Mouse (Mus musculus) heart, postnatal 4 days (tissue): ENCODE results near the gene Prps2. TPM values are rescaled to one million over a fixed set of nuclear protein-coding genes. Genes with fewer than 3 reads are reported as not detected.
"Not testable (repeated sequence)": the region's sequence is repeated elsewhere in the genome, so short reads cannot be mapped to it uniquely, and the experiment has no call there.

Experiments used
- DNase-seq: peaks from one replicate; pipeline ENCODE4 v3.0.0; 2021
- total RNA-seq, 2 experiments: library from RNA; stranded (reverse); gene quantifications; 2 replicates each; pipeline ENCODE4 v1.2.3; 2021

Prps2 gene
- total RNA-seq = 10 to 100 TPM; 24.9 to 29.2 TPM

- peak; percentile 30 for DNase-seq
Measured at GRCm38 (mm10) chrX:167382047-167382853, at the start of gene Prps2. Gene Prps2 (minus strand): TSS chrX:167382749.

DNA sequence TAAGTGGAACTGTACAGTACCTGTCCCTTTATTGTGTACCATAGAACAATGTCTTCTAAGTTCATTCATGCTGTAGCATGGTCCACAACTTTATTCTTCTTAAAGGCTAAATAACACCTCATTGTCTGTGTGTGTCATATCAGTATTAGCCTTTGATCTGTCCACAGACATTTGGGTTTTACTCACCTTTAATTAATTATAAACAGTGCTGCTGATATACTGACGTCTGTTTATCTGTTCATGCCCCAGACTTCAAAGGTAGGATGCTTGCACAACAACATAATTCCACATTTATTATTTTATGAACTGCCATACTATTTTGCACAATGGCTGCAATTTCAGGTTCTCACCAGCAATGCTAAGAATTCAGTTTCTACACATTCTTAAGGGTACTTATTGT is 35.1 kb upstream of the Prps2 start:
- DNase-seq = no peak

GRCm38 (mm10) chrX:167394940-167395339 is 12.4 kb upstream of the Prps2 start:
- no peak for DNase-seq

GRCm38 (mm10) chrX:167386647-167387046 is 4.1 kb upstream of the Prps2 start:
- DNase-seq = no peak

DNA sequence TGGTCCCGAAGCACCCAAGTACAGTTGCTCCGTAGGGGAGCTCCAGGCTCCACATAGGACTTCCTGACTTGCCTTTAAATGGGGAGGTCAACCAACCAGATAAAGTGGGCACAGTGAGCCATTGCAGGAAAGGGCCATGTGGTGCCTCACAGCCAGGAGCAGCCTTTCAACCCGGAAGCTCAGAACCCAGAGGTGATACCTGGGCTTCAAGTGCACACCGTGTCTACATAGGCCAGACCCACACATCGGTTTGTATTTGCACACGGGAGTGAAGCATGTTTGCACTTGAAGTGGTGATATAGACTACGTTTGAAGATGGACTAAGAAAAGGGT is 271 bp upstream of the Prps2 start:
- DNase-seq = no peak

DNA sequence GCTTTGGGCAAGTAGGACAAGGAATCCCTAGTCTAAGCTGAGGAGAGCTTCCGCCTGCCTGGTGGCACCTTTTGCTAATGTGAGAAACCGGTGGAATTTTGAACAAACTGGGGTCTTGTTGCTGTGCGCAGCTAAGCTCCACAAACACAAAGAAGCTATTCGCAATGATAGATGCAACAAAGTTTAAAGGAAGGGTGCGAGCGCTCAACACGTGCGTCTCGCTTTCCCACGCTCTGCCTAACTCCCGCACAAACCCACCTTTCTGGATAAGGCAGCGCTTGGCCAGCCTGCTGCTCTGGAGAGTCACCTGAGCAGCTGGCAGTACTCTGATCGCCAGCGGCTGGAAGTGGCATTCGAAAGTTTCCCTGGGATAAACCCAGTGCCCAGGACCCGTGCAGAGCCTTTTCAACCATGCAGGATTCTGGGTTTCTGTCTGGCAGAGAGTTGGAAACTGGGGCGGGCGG is 934 bp downstream of the Prps2 start:
- no peak for DNase-seq

DNA sequence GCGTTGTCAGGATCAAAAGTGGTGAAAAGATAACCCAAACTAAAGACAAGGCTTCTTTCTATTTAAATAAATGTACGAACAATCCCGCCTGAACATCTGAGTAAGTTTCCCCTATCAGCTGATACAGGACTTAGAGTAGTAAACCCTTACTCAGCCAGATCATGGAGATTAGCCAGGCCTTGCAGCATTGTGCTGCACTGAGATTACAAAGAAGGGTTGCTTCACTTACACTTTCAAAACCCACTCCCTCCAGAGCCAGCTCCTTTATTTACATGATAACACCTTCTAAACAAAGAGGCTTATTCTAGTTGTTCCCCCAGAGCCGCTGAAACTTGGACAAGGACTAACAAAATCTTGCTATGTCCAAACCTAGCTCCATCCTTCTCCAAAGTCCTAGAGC is 2.5 kb downstream of the Prps2 start:
- no peak for DNase-seq

DNA sequence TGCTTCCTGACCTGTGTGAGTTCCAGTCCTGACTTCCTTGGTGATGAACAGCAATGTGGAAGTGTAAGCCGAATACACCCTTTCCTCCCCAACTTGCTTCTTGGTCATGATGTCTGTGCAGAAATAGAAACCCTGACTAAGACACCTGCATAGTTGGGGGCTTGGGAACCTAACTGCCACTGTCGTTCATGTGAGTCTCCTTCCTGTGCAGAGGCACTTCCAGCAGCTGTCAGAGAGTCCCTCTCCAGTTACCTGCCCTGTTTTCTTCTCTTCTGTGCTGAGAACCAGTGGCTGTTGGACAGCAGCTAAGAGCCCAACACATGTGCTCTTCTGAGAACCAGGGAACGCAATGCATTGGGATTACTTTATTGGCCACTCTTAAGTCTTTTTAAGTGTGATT is 21.3 kb downstream of the Prps2 start:
- DNase-seq = not testable (repeated sequence)

DNA sequence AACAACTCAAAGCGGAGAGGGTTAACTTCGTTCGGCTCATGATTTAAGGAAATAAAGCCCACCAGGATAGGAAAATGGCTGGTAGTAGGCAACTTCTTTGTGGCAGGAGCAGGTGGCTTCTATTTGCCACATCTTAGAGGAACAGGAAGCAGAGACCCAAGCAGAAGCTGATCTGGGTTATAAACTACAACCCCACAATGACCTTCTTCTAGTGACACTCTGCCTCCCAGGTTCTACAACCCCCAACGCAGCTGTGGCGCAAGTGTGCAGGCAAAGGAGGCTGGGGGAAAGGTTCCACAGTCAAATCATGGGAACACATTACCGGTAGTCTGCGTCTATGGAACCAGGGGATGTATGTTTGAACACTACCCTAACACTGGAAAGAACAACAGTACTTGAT is 22.8 kb downstream of the Prps2 start:
- DNase-seq = no peak

GRCm38 (mm10) chrX:167357415-167357814 is 25.1 kb downstream of the Prps2 start:
- peak; percentile 7 for DNase-seq

DNA sequence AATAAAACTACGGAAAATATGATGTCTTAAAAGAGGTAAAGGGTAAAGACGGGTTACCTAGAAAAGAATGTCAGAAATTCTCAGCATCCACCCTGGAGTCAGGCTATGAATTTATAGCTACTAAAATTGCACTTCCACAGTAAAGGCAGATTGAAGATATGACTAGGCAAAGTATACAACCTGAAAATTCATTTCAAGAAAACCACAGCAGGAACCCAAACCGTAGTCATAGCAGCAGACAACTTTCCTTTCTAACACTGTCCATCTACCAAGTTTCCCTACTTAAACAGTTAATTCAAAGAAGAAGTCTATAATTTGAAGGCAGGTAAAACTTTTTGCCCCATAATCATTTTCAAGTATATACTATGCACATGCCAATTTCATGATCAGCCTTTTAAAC is 26.6 kb downstream of the Prps2 start:
- DNase-seq = no peak

DNA sequence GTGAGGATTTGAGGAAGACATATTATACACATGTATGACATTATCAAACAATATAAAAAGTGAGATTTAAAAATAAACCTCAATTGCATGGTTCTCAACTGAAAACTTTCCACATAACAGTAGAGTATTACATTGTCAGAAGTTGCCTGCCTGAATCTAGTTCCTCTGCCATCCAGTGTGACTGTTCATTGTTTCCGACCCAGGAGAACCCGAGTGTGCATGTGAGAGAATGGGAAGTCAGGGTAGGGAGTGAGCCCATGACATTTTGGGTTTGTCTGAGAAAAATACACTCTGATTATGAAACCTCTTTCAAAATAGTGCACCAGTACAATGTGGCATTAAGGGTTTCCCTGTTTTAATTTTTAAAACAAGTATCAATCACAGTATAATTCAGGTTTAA is 28.9 kb downstream of the Prps2 start:
- no peak for DNase-seq

DNA sequence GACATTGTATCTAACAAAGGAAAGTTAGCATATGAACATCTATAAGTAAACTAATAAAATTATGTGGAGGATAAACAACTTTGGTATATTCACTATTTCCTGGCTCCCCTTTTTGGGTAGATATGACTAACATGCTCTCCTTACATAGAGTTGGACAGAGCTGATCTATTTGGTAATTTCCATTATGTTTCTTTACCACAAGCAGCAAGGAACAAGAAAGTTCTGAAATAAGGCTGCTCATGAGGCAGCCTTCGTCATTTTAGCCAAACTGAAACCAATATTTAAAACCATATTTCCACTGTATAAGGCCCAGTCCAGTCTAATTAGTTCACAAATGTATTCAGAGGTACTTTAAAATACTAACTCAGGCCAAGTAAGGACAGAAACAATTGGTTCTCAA is 36.1 kb downstream of the Prps2 start:
- no peak for DNase-seq

DNA sequence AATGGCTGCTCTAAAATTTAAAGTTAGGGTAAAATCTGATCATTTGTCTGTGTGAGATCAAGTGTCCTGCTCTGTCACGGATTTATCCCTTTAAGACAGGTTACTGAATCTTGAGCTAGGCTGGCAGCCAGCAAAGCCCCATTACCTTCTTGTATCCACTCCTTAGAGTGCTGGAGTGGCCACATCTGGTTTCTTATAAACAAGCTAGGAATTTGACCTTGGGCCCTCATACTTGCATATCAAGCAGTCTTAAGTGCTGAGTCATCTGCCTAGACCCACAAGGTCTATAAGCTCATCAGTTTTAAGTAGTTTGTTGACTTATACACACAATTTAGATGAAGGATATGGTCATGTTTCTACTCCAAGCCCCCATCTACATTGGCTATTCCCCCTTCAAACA is 38.2 kb downstream of the Prps2 start:
- DNase-seq = no peak

DNA sequence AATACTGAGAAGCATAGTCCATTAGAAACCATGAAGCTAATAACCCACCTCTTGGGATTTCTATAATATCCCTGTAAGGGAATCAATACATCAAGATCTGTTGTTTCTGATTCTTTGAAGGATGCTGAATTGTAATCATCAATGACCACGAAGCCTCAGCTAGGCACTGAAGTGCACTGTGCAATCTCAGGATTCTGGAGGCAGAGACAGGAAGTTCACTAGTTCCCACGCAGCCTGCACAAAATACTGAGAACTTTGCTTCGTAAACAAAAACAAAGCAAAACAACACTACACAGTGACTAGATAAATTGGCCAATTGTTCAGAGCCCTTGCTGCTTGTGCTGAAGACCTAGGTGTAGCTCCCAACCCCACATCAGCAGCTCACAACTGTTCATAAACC is 40.7 kb downstream of the Prps2 start:
- DNase-seq = no peak

- DNase-seq = no peak
Measured at GRCm38 (mm10) chrX:167340190-167340589, 42.4 kb downstream of the Prps2 start.

GRCm38 (mm10) chrX:167337990-167338389 is 44.6 kb downstream of the Prps2 start:
- DNase-seq = no peak

- no peak for DNase-seq
Measured at GRCm38 (mm10) chrX:167334571-167334970, 48.0 kb downstream of the Prps2 start.

- no peak for DNase-seq
Measured at GRCm38 (mm10) chrX:167332607-167333006, 49.9 kb downstream of the Prps2 start.

DNA sequence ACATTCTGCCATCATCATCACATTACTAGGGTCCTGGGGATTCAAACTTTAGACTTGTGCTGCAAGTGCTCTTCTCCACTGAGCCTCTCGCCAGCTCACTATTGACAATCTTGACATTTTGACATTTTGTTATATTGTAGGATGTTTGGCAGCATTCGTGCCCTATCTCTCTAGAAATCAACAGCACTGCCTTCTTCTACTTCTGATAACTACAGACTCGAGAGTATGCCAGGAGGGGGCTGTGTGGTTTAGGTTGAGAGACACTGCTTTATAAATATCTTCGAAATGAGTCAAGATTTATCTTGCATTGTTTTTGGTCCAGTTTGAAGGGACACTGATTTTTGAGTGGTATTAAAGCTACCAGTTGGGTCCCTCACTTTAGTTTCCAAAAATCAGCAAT is 51.6 kb downstream of the Prps2 start:
- DNase-seq = no peak

DNA sequence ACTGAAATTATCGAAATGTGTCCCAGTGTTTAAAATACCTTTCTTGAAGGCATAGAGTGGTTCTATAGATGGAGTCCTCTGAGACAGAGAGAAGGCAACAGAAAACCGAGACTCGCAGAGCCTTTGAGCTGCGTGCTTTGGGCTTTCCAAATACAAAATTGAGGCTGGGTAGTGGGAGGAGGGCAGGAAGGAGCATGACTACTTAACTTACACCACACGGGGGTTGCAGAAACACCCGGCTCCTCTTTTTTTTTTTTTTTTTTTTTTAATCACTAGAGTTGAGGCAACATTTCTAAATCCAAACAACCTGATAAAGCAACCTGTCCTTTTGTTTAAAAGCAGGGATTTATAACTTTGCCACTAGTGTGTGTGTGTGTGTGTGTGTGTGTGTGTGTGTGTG is 52.1 kb downstream of the Prps2 start, which contains the start of gene Tlr7:
Tlr7 (minus strand) TSS at position 160 of the 400 bp plus-strand sequence.
- DNase-seq = no peak

GRCm38 (mm10) chrX:167329620-167330019 is 52.9 kb downstream of the Prps2 start:
- DNase-seq = no peak

DNA sequence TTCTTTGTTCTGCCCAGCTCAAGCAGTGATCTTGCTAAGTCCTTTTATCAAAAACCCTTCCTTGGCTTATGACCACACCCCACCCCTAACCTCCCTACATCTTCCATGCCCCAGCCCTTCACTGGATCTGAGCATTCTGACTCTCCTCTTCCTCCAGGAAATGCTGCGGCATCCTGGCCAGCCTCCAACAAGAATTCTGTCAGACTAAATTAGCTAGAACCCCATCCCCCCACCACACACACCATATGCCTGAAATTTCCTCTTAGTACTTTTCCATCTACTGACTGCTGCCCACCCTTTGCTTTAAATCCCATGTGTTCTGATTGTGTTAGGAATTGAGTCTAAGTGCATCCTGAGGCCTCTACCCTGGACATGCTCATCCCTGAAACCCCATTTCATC is 53.5 kb downstream of the Prps2 start:
- DNase-seq = peak; percentile 15

DNA sequence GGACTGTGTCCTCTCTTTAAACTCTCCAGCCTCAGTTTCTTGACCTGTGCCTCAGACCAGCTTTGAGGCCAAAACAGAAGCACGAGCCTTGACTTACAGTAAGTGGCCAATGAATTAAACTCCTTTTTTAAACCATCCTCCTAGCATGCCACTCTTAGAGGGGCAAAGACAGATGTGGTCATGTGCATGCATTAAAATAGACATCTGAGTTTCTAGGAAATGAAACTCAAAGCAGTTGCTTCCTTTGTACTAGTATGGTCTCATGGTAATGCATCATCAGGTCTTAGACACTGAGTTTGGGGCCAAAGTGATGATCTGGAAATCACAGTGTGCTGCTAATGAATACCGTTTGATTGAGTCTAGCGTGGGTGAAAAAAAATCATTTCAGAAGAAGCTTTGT is 54.0 kb downstream of the Prps2 start:
- DNase-seq = no peak

DNA sequence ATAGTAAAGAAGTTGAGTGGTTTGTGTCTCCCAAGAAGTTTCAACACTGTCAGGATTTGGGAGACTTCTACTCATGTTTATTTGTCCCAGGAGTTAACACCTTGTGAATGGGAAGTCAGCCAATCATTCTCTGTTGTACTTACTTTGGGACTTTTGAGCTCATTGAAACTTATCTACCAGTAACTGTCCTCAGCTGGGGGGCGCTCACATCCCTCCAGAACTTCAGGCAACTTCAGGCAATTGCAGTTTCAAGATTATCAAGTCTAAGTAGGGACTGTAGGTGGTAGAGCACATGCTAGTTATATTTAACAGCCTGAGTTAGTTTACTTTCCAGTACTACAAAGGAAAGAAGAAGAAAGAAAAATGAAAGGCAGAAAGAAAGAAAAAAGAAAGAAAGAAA is 58.8 kb downstream of the Prps2 start:
- no peak for DNase-seq
